Mouse (Mus musculus) ES-E14 (cell line): ENCODE measurements around the gene Grik5.

ENCODE experiments used
- MAFK ChIP-seq: IDR thresholded peaks from 2 replicates; pipeline ENCODE4 v1.6.1; 2014; ENCODE audit warnings: mild to moderate bottlenecking, low read depth, low read length, inconsistent platforms; ENCODE audit not compliant: insufficient read depth
- ZC3H11A ChIP-seq: IDR thresholded peaks from 2 replicates; pipeline ENCODE4 v1.6.1; 2012; ENCODE audit warnings: low read depth, mild to moderate bottlenecking, inconsistent platforms, low read length, borderline replicate concordance
- ZNF384 ChIP-seq: IDR thresholded peaks from 2 replicates; pipeline ENCODE4 v1.6.1; 2012; ENCODE audit warnings: low read depth, low read length, inconsistent platforms

GRCm38 (mm10) chr7:25098169-25098568 is 26.0 kb upstream of the Grik5 start:
- TF ChIP-seq ZNF384 (no peak), ZC3H11A (no peak), MAFK (no peak)
